Mouse (Mus musculus) ES-Bruce4 (cell line): ENCODE measurements around the gene Atl3. TPM values are rescaled to one million over a fixed set of nuclear protein-coding genes. Genes with fewer than 3 reads are reported as not detected.

ENCODE experiments used
- H3K27ac ChIP-seq: 2 replicates; pipeline ENCODE4 v1.5.1; 2012; ENCODE audit warnings: low read length, inconsistent platforms; ENCODE audit not compliant: insufficient read depth
- H3K27me3 ChIP-seq: 2 replicates; pipeline ENCODE4 v1.6.1; 2012; ENCODE audit warnings: mild to moderate bottlenecking, low read length, inconsistent platforms; ENCODE audit not compliant: control insufficient read depth, poor library complexity, insufficient read depth, severe bottlenecking
- H3K36me3 ChIP-seq: 2 replicates; pipeline ENCODE4 v1.6.1; 2012; ENCODE audit warnings: inconsistent platforms, mild to moderate bottlenecking, low read length, moderate library complexity; ENCODE audit not compliant: control insufficient read depth, poor library complexity, insufficient read depth, severe bottlenecking
- H3K4me1 ChIP-seq: one replicate; pipeline ENCODE4 v1.8.1; 2011; ENCODE audit warnings: low read length; ENCODE audit not compliant: control insufficient read depth, insufficient read depth
- H3K4me3 ChIP-seq: 2 replicates; pipeline ENCODE4 v1.5.1; 2011; ENCODE audit warnings: low read depth, mild to moderate bottlenecking, low read length
- H3K9ac ChIP-seq: 2 replicates; pipeline ENCODE4 v1.6.1; 2012; ENCODE audit warnings: low read depth, mild to moderate bottlenecking, inconsistent platforms; ENCODE audit not compliant: poor library complexity, severe bottlenecking
- H3K9me3 ChIP-seq: replicated peaks from 2 replicates; pipeline ENCODE4 v1.6.1; 2012; ENCODE audit warnings: mild to moderate bottlenecking, low read length, inconsistent platforms; ENCODE audit not compliant: control insufficient read depth, poor library complexity, insufficient read depth, severe bottlenecking
- CTCF ChIP-seq: IDR thresholded peaks from one replicate; pipeline ENCODE4 v1.8.1; 2011; ENCODE audit warnings: low read depth, low read length
- EP300 ChIP-seq: IDR thresholded peaks from 2 replicates; pipeline ENCODE4 v1.6.1; 2011; ENCODE audit warnings: low read depth, low read length; ENCODE audit not compliant: insufficient read depth
- POLR2A ChIP-seq: IDR thresholded peaks from one replicate; pipeline ENCODE4 v1.8.1; 2011; ENCODE audit warnings: low read length; ENCODE audit not compliant: insufficient read depth
- polyA plus RNA-seq: library from polyadenylated mRNA; stranded (reverse); fragments of >200 nt; gene quantifications from 2 replicates; pipeline ENCODE4 v1.2.4, GENCODE M21; 2011; ENCODE audit warnings: low read depth; ENCODE audit not compliant: missing spikeins, insufficient read depth, insufficient read length

The Atl3 gene
- polyA plus RNA-seq, 1 experiment = 53.5 TPM

DNA sequence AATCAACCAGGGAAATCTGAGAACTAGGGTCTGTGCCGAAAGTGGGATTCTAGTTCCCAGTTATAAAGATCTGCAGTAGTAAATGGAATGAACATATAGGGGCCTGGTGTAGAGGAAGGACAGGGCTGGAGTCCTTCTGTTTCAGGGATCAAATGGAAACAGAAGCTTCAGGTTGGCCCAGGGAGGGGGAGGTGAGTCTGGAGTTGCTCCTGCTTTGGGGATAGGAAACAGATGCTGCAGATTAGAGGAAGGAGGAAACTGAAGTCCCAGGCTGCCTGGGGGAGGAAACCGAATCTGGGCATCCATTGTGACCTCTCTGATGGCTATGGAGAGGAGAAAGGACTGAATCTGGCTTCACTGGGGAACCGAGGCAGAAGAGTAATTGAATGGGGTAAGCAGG is 74.5 kb downstream of the Atl3 start:
- Histone ChIP-seq H3K36me3 (no peaks in the 10 kb centered on the region), H3K27ac (no peak overlapping the region), H3K9me3 (no peaks in the 10 kb centered on the region), H3K4me1 (no peaks in the 10 kb centered on the region), H3K4me3 (no peak overlapping the region), H3K9ac (no peak overlapping the region), H3K27me3 (no peaks in the 10 kb centered on the region)
- TF ChIP-seq EP300 (no peak), POLR2A (no peak), CTCF (no peak)

DNA sequence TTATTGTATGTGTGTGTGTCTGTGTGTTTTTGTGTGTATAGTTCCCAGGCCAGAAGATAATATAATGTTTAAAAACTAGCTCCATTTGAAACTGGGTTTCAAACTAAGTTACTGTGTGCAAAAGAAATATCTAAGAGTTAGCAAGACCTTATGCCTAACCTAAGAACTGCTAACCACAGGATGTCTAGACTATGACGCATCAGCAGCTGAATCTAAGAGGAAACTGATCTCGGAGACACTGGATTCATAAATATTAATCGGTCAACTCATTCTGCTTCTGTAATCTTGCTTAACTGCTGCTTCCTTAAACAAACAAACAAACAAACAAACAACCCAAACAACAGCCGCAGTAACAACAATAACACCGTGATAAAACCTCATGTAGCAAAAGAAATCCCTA is 75.8 kb downstream of the Atl3 start:
- Histone ChIP-seq H3K27ac (no peak overlapping the region), H3K9ac (no peak overlapping the region), H3K4me3 (no peak overlapping the region), H3K9me3 (no peaks in the 10 kb centered on the region), H3K4me1 (no peaks in the 10 kb centered on the region), H3K36me3 (no peaks in the 10 kb centered on the region), H3K27me3 (no peaks in the 10 kb centered on the region)
- TF ChIP-seq POLR2A = no peak
- TF ChIP-seq CTCF = no peak
- no peak for TF ChIP-seq EP300

DNA sequence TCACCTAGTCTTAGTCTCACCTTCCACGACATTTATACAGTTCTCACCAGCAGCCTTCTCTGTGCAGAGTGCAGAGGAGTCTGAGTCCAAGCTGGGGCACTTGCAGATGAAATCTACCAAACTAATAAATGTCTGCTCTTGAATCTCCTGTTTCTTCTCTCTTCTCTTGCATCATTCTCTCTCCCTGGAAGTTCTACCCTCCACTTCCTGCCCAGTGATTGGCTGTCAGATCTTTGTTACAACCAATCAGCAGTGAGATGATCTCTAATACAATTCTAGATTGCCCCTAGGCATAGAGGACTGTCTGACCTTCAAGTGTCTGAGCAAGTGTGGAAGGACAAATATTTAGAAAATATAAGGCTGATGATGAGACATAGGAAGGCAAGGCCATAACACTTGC is 82.3 kb downstream of the Atl3 start:
- no peaks in the 10 kb centered on the region for H3K9me3 ChIP-seq
- no peaks in the 10 kb centered on the region for H3K36me3 ChIP-seq
- no peak overlapping the region for H3K4me3 ChIP-seq
- H3K9ac ChIP-seq = no peak overlapping the region
- no peaks in the 10 kb centered on the region for H3K4me1 ChIP-seq
- H3K27me3 ChIP-seq = no peaks in the 10 kb centered on the region
- TF ChIP-seq EP300 = no peak
- TF ChIP-seq CTCF = no peak
- TF ChIP-seq POLR2A = no peak
- no peak overlapping the region for H3K27ac ChIP-seq

DNA sequence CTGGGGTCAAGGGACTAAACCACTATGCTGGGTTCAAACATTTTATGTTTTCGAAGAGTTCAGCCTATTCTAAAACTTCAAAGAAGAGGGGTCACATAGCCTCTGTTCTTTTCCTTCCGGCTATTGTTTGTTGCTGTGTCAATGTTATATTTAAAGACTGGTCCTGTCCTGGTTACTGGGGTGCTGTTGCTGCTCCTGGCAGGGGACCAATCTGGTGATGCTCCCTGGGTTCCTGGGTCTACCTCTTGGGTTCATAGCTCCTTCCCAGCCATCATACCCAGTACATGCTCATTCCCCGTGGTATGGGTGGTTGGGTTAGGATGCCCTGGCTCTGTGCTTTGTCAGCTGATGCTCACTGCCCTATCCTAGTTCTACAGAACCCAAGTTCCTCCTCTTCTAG is 83.9 kb downstream of the Atl3 start:
- no peaks in the 10 kb centered on the region for H3K4me1 ChIP-seq
- no peak overlapping the region for H3K4me3 ChIP-seq
- no peaks in the 10 kb centered on the region for H3K27me3 ChIP-seq
- no peak overlapping the region for H3K27ac ChIP-seq
- H3K36me3 ChIP-seq = no peaks in the 10 kb centered on the region
- no peak overlapping the region for H3K9ac ChIP-seq
- H3K9me3 ChIP-seq = no peaks in the 10 kb centered on the region
- no peak for TF ChIP-seq POLR2A
- TF ChIP-seq EP300 = no peak
- no peak for TF ChIP-seq CTCF

DNA sequence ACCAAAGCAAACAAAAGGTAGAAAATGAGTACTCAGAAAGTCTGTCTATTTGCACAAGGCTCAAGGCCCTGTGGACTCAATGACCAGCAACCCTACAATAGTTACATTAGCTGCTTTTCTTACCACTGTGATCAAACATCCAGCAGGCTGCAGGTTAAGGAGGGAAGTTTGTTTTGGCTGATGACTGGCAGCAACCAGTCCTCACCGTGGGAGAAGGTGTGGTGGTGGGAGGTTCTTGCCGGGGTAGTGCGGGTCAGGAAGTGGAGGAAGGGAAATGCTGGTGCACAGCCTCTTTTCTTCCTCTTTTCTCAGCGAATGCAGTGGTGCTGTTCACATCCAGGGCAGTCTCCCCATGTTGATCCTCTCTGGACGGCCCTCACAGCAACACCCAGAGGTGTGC is 87.2 kb downstream of the Atl3 start:
- H3K9ac ChIP-seq = no peak overlapping the region
- TF ChIP-seq CTCF (no peak), EP300 (no peak), POLR2A (no peak)
- no peaks in the 10 kb centered on the region for H3K9me3 ChIP-seq
- no peaks in the 10 kb centered on the region for H3K36me3 ChIP-seq
- H3K4me1 ChIP-seq = peaks cover 8% of the 10 kb centered on the region
- H3K4me3 ChIP-seq = no peak overlapping the region
- no peaks in the 10 kb centered on the region for H3K27me3 ChIP-seq
- peak overlapping the region; percentile 23; the same call in 1 of the 2 replicates for H3K27ac ChIP-seq

DNA sequence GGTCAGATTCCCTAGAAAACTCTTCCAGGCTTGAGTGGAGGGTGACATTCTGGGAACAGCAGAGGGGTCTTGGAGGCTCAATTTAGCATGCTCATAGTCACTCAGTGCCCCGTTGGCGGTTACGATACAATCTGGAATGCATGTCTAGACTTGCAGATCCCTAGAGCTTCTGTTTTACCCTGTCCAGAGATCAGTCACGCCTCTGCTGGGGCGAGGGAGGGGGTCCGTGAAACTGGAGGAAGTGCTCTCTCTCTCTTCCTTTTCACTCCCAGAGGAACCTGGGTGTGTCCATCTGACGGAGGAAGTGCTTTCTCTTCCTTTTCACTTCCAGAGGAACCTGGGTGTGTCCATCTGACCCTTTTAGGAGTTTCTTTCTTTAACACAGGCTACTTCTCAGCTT is 89.3 kb downstream of the Atl3 start:
- no peaks in the 10 kb centered on the region for H3K36me3 ChIP-seq
- H3K27me3 ChIP-seq = no peaks in the 10 kb centered on the region
- H3K9ac ChIP-seq = peak overlapping the region; percentile 59; the same call in 1 of the 2 replicates
- no peak overlapping the region for H3K4me3 ChIP-seq
- H3K4me1 ChIP-seq = peaks cover 8% of the 10 kb centered on the region
- peak overlapping the region; percentile 100 for H3K27ac ChIP-seq
- TF ChIP-seq POLR2A = no peak
- TF ChIP-seq EP300 = peak; percentile 88
- no peaks in the 10 kb centered on the region for H3K9me3 ChIP-seq
